Mouse (Mus musculus) erythroid progenitor cell, adult 5-6 weeks (primary cell): ENCODE data around the gene Phrf1. TPM values are rescaled to one million over a fixed set of nuclear protein-coding genes. Genes with fewer than 3 reads are reported as not detected.
A peak's percentile ranks its signal among the peaks of the same experiment; 100 is the strongest.

Source experiments
- ATAC-seq: replicated peaks from 2 replicates; pipeline ENCODE4 v1.8.0; 2016; ENCODE audit warnings: moderate number of reproducible peaks, mild to moderate bottlenecking, moderate TSS enrichment, inconsistent platforms; ENCODE audit not compliant: poor library complexity, low FRiP score, severe bottlenecking
- total RNA-seq, 2 experiments: library from RNA; stranded (forward) in 1 of 2; stranded (reverse) in 1 of 2; fragments of 150-400 nt in 1 of 2; fragments of 186-747, 209-891 nt in 1 of 2; gene quantifications; 2 replicates each; pipeline versions ENCODE4 v1.2.3 to v1.2.4; 2015 to 2017; ENCODE audit warnings: low replicate concordance in 2 of 2

The Phrf1 gene
- total RNA-seq, 2 experiments from 2014 or later = 63.5 to 80.1 TPM

DNA sequence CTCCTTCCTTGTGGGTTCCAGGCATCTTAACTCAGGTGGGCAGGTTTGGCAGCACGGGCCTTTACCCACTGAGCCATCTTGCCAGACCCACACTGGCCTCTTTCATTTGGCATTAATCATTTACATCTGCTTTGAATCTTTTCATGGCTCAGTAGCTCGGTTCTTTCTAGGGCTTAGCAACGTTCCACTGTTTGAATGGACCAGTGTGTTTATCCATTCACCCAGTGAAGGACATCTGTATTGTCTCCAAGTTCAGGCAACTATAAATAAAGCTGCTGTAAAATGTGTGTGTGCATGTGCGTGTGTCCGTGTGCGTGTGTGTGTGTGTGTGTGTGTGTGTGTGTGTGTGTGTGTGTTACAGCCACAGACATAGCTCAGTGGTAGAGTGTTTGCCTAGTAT is 52.9 kb downstream of the Phrf1 start:
- no peak for ATAC-seq

- ATAC-seq = 0 out of 2 replicates have a peak, but pooled peaks have one; percentile 15
These were observed 54.2 kb downstream of the Phrf1 start for GRCm38 (mm10) chr7:141282756-141283155.

- no peak for ATAC-seq
These were observed 59.5 kb downstream of the Phrf1 start for GRCm38 (mm10) chr7:141288042-141288441.

- ATAC-seq = no peak
These were observed 63.5 kb downstream of the Phrf1 start, which contains the start of gene Drd4 for GRCm38 (mm10) chr7:141291921-141292582. Gene Drd4, plus strand, starts transcription at chr7:141292006.

DNA sequence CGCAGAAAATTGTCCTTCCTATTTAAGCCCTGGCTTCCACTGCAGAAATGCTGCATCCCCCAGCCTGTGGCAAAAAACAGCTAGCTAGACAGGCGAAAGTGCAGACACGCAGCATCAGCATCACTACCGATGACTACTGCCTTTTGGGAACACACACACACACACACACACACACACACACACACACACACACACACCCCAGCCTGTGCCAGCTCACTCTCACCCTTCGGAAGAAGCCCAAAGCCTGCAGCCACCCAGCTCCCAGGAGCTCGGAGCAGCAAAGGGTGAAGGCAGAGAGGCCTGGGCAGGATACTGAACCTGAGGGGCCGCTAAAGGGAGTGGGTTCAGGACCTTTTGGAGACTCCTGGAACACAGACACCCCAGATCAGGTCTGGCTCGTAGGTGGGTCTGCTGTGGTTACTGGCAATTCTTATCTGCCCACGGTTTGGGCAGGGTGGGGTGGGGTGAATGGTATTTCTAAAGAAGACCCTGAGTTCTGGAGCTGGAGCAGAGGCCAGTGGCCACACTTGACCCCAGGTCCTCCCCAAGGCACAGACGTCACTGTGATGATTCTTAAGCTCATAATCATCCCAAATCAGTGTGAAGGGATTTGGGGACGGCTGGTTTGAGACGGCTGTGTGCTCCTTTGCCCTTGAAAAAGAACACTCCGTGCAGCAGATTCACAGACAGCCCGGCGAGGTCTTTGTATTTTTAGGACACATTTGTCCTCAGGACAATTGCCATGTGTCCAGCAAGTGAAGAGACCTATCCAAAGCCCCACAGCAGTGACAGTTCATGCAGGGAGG is 64.2 kb downstream of the Phrf1 start:
- ATAC-seq = no peak

DNA sequence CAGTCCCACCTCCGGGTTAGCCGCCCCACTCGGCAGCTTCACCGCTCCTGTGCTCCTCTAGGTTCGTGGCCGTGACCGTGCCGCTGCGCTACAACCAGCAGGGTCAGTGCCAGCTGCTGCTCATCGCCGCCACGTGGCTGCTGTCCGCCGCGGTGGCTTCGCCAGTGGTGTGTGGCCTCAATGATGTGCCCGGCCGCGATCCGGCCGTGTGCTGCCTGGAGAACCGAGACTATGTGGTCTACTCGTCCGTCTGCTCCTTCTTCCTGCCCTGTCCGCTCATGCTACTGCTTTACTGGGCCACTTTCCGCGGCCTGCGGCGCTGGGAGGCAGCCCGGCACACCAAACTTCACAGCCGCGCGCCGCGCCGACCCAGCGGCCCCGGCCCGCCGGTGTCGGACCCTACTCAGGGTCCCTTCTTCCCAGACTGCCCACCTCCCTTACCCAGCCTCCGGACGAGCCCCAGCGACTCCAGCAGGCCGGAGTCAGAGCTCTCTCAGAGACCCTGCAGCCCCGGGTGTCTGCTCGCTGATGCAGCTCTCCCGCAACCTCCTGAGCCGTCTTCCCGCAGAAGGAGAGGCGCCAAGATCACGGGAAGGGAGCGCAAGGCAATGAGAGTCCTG is 65.4 kb downstream of the Phrf1 start:
- ATAC-seq = no peak

GRCm38 (mm10) chr7:141294479-141294878 is 65.9 kb downstream of the Phrf1 start:
- ATAC-seq = no peak

DNA sequence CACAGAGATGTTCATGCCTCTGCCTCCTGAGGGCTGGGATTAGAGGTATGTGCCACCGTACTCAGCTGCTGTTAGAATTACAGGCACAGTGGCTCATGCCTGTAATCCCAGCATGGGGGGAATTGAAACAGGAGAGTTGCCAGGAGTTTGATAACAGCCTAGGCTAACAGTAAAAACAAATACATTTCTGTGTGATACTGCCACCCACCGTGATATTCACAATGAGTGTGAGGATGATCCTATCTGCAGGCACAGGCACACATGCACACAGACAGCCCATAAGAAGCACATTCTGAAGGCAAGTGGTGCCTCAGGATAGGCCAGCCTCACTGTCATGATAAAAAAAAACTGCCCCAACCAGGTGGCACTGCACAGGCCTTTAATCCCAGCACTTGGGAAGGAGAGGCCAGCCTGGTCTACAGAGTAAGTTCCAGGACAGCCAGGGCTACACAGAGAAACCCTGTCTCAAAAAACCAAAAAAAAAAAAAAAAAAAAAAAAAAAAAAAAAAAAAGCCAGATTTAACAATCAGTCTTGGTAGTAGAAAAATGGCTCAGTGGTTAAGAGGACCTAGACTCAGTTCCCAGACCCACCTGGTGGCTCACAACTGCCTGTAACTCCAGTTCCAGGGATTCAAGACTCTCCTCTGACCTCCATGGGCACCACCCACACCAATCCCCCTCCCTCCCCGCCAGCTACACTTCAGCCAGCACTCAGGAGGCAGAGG is 69.5 kb downstream of the Phrf1 start:
- no peak for ATAC-seq

- no peak for ATAC-seq
These were observed 70.6 kb downstream of the Phrf1 start for GRCm38 (mm10) chr7:141299175-141299574.

- no peak for ATAC-seq
These were observed 72.8 kb downstream of the Phrf1 start for GRCm38 (mm10) chr7:141301386-141301785.

DNA sequence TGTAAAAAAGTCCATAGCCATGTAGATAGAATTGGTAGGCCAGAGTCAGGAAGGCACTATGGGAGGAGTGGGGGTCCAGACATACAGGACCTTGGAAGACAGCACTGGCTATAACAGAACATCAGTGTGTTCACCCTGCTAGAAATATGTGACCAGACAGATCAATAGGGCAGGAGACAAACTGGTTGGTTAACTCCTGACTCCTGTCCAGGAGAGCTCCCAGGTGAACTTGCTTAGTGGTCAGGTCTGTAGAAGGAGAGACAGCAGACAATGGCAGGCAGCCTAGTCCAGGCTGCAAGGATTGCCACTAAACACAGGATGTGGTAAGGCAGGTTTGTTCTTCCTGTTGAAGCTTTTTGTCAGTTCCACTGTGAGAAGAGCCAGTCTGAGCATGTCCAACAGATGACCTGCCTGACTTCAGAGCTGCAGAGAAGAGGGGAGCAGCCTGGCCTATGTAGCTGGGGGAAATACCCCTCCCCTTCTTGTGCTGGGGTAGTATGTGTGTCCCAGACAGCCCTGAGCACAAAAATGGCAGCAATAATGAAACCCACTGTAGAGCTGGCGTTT is 74.2 kb downstream of the Phrf1 start:
- no peak for ATAC-seq

- no peak for ATAC-seq
These were observed 76.0 kb downstream of the Phrf1 start for GRCm38 (mm10) chr7:141304537-141304936.

Other genes with a start within 250 kb of the Phrf1 start
Only the 30 nearest of the 31 such genes appear.
- 156 and 271 TPM in 2 replicates for gene Ifitm3, start 218.0 kb upstream of the Phrf1 start, total RNA-seq (2015; ENCODE audit: low replicate concordance)
- 73.5 and 106 TPM in 2 replicates for gene Ifitm3, start 218.0 kb upstream of the Phrf1 start, total RNA-seq (2017; ENCODE audit: low replicate concordance)
- 172 and 212 TPM in 2 replicates for gene Ifitm6, start 210.9 kb upstream of the Phrf1 start, total RNA-seq (2015; ENCODE audit: low replicate concordance)
- 65.6 and 95.9 TPM in 2 replicates for gene Ifitm6, start 210.9 kb upstream of the Phrf1 start, total RNA-seq (2017; ENCODE audit: low replicate concordance)
- gene Gm17387, start 199.7 kb upstream of the Phrf1 start, total RNA-seq (2015; ENCODE audit: low replicate concordance) = not detected in 2 replicates
- not detected in 2 replicates for gene Gm17387, start 199.7 kb upstream of the Phrf1 start, total RNA-seq (2017; ENCODE audit: low replicate concordance)
- gene B4galnt4, start 167.7 kb upstream of the Phrf1 start, total RNA-seq (2015; ENCODE audit: low replicate concordance) = not detected in 2 replicates
- 0.26 TPM in 1 of 2 replicates, not detected in the other for gene B4galnt4, start 167.7 kb upstream of the Phrf1 start, total RNA-seq (2017; ENCODE audit: low replicate concordance)
- gene Pkp3, start 150.6 kb upstream of the Phrf1 start, total RNA-seq (2015; ENCODE audit: low replicate concordance) = 4.3 TPM in 1 of 2 replicates, not detected in the other
- gene Pkp3, start 150.6 kb upstream of the Phrf1 start, total RNA-seq (2017; ENCODE audit: low replicate concordance) = 0.91 and 1.3 TPM in 2 replicates
- 4.2 and 10.5 TPM in 2 replicates for gene Sigirr, start 128.2 kb upstream of the Phrf1 start, total RNA-seq (2015; ENCODE audit: low replicate concordance)
- gene Sigirr, start 128.2 kb upstream of the Phrf1 start, total RNA-seq (2017; ENCODE audit: low replicate concordance) = 1.5 TPM in 1 of 2 replicates, not detected in the other
- not detected in 2 replicates for gene Ano9, start 111.0 kb upstream of the Phrf1 start, total RNA-seq (2015; ENCODE audit: low replicate concordance)
- gene Ano9, start 111.0 kb upstream of the Phrf1 start, total RNA-seq (2017; ENCODE audit: low replicate concordance) = not detected in 2 replicates
- gene Ptdss2, start 106.4 kb upstream of the Phrf1 start, total RNA-seq (2015; ENCODE audit: low replicate concordance) = 278 and 380 TPM in 2 replicates
- gene Ptdss2, start 106.4 kb upstream of the Phrf1 start, total RNA-seq (2017; ENCODE audit: low replicate concordance) = 309 and 327 TPM in 2 replicates
- 9.6 and 16.2 TPM in 2 replicates for gene Rnh1, start 55.9 kb upstream of the Phrf1 start, total RNA-seq (2015; ENCODE audit: low replicate concordance)
- gene Rnh1, start 55.9 kb upstream of the Phrf1 start, total RNA-seq (2017; ENCODE audit: low replicate concordance) = 3.7 and 20.5 TPM in 2 replicates
- 39.8 and 94.4 TPM in 2 replicates for gene Hras, start 34.8 kb upstream of the Phrf1 start, total RNA-seq (2015; ENCODE audit: low replicate concordance)
- 40.5 and 47.2 TPM in 2 replicates for gene Hras, start 34.8 kb upstream of the Phrf1 start, total RNA-seq (2017; ENCODE audit: low replicate concordance)
- 8.3 and 8.8 TPM in 2 replicates for gene Lrrc56, start 34.6 kb upstream of the Phrf1 start, total RNA-seq (2015; ENCODE audit: low replicate concordance)
- gene Lrrc56, start 34.6 kb upstream of the Phrf1 start, total RNA-seq (2017; ENCODE audit: low replicate concordance) = 3.6 and 5.8 TPM in 2 replicates
- gene Lmntd2, start 14.7 kb upstream of the Phrf1 start, total RNA-seq (2015; ENCODE audit: low replicate concordance) = 1.8 TPM in 1 of 2 replicates, not detected in the other
- gene Lmntd2, start 14.7 kb upstream of the Phrf1 start, total RNA-seq (2017; ENCODE audit: low replicate concordance) = 2.2 TPM in 1 of 2 replicates, not detected in the other
- gene Rassf7, start 12.9 kb upstream of the Phrf1 start, total RNA-seq (2015; ENCODE audit: low replicate concordance) = 33.1 and 33.9 TPM in 2 replicates
- 10.9 and 13.4 TPM in 2 replicates for gene Rassf7, start 12.9 kb upstream of the Phrf1 start, total RNA-seq (2017; ENCODE audit: low replicate concordance)
- 52.8 and 81.4 TPM in 2 replicates for gene Irf7, start 37.7 kb downstream of the Phrf1 start, total RNA-seq (2015; ENCODE audit: low replicate concordance)
- 68.6 and 76.5 TPM in 2 replicates for gene Irf7, start 37.7 kb downstream of the Phrf1 start, total RNA-seq (2017; ENCODE audit: low replicate concordance)
- gene Cdhr5, start 48.0 kb downstream of the Phrf1 start, total RNA-seq (2015; ENCODE audit: low replicate concordance) = not detected in 2 replicates
- gene Cdhr5, start 48.0 kb downstream of the Phrf1 start, total RNA-seq (2017; ENCODE audit: low replicate concordance) = not detected in 2 replicates
- gene Sct, start 50.3 kb downstream of the Phrf1 start, total RNA-seq (2015; ENCODE audit: low replicate concordance) = not detected in 2 replicates
- not detected in 2 replicates for gene Sct, start 50.3 kb downstream of the Phrf1 start, total RNA-seq (2017; ENCODE audit: low replicate concordance)
- not detected in 2 replicates for gene Drd4, start 63.2 kb downstream of the Phrf1 start, total RNA-seq (2015; ENCODE audit: low replicate concordance)
- not detected in 2 replicates for gene Drd4, start 63.2 kb downstream of the Phrf1 start, total RNA-seq (2017; ENCODE audit: low replicate concordance)
- 46.5 and 55.8 TPM in 2 replicates for gene Deaf1, start 98.9 kb downstream of the Phrf1 start, total RNA-seq (2015; ENCODE audit: low replicate concordance)
- 26.2 and 40.8 TPM in 2 replicates for gene Deaf1, start 98.9 kb downstream of the Phrf1 start, total RNA-seq (2017; ENCODE audit: low replicate concordance)
- gene Tmem80, start 99.0 kb downstream of the Phrf1 start, total RNA-seq (2015; ENCODE audit: low replicate concordance) = 13.4 and 26.7 TPM in 2 replicates
- 8.3 and 8.6 TPM in 2 replicates for gene Tmem80, start 99.0 kb downstream of the Phrf1 start, total RNA-seq (2017; ENCODE audit: low replicate concordance)
- not detected in 2 replicates for gene Eps8l2, start 110.1 kb downstream of the Phrf1 start, total RNA-seq (2015; ENCODE audit: low replicate concordance)
- 1.4 TPM in 1 of 2 replicates, not detected in the other for gene Eps8l2, start 110.1 kb downstream of the Phrf1 start, total RNA-seq (2017; ENCODE audit: low replicate concordance)
- 108 and 138 TPM in 2 replicates for gene Taldo1, start 163.4 kb downstream of the Phrf1 start, total RNA-seq (2015; ENCODE audit: low replicate concordance)
- gene Taldo1, start 163.4 kb downstream of the Phrf1 start, total RNA-seq (2017; ENCODE audit: low replicate concordance) = 354 and 496 TPM in 2 replicates
- 3.4 and 14.4 TPM in 2 replicates for gene Gatd1, start 185.4 kb downstream of the Phrf1 start, total RNA-seq (2015; ENCODE audit: low replicate concordance)
- 4.4 and 9.2 TPM in 2 replicates for gene Gatd1, start 185.4 kb downstream of the Phrf1 start, total RNA-seq (2017; ENCODE audit: low replicate concordance)
- gene Cend1, start 200.7 kb downstream of the Phrf1 start, total RNA-seq (2015; ENCODE audit: low replicate concordance) = not detected in 2 replicates
- gene Cend1, start 200.7 kb downstream of the Phrf1 start, total RNA-seq (2017; ENCODE audit: low replicate concordance) = not detected in 2 replicates
- 28.5 and 37.3 TPM in 2 replicates for gene Slc25a22, start 209.1 kb downstream of the Phrf1 start, total RNA-seq (2015; ENCODE audit: low replicate concordance)
- 1.4 and 7.1 TPM in 2 replicates for gene Slc25a22, start 209.1 kb downstream of the Phrf1 start, total RNA-seq (2017; ENCODE audit: low replicate concordance)
- gene Pidd1, start 215.2 kb downstream of the Phrf1 start, total RNA-seq (2015; ENCODE audit: low replicate concordance) = 34.2 and 34.4 TPM in 2 replicates
- 14.0 and 19.1 TPM in 2 replicates for gene Pidd1, start 215.2 kb downstream of the Phrf1 start, total RNA-seq (2017; ENCODE audit: low replicate concordance)
- 970 and 1,246 TPM in 2 replicates for gene Rplp2, start 218.6 kb downstream of the Phrf1 start, total RNA-seq (2015; ENCODE audit: low replicate concordance)
- gene Rplp2, start 218.6 kb downstream of the Phrf1 start, total RNA-seq (2017; ENCODE audit: low replicate concordance) = 1,462 and 2,252 TPM in 2 replicates
- gene Pnpla2, start 226.4 kb downstream of the Phrf1 start, total RNA-seq (2015; ENCODE audit: low replicate concordance) = 14.7 and 19.8 TPM in 2 replicates
- gene Pnpla2, start 226.4 kb downstream of the Phrf1 start, total RNA-seq (2017; ENCODE audit: low replicate concordance) = 4.2 and 8.3 TPM in 2 replicates
- gene Cracr2b, start 232.3 kb downstream of the Phrf1 start, total RNA-seq (2015; ENCODE audit: low replicate concordance) = not detected in 2 replicates
- gene Cracr2b, start 232.3 kb downstream of the Phrf1 start, total RNA-seq (2017; ENCODE audit: low replicate concordance) = 3.3 TPM in 1 of 2 replicates, not detected in the other
- 16.6 and 20.1 TPM in 2 replicates for gene Cd151, start 238.6 kb downstream of the Phrf1 start, total RNA-seq (2015; ENCODE audit: low replicate concordance)
- gene Cd151, start 238.6 kb downstream of the Phrf1 start, total RNA-seq (2017; ENCODE audit: low replicate concordance) = 24.1 and 30.7 TPM in 2 replicates
- 6.7 and 15.5 TPM in 2 replicates for gene Polr2l, start 246.3 kb downstream of the Phrf1 start, total RNA-seq (2015; ENCODE audit: low replicate concordance)
- gene Polr2l, start 246.3 kb downstream of the Phrf1 start, total RNA-seq (2017; ENCODE audit: low replicate concordance) = 14.4 and 14.9 TPM in 2 replicates